Mouse (Mus musculus) Patski (cell line): ENCODE data around the gene Vmn1r20. TPM values are rescaled to one million over a fixed set of nuclear protein-coding genes. Genes with fewer than 3 reads are reported as not detected.
"Not testable (repeated sequence)": the region's sequence is repeated elsewhere in the genome, so short reads cannot be mapped to it uniquely, and the experiment has no call there.

Experiments used
- ATAC-seq: fragments of 100-300 bp; one replicate; pipeline ENCODE4 v1.8.0; 2021
- CTCF ChIA-PET: fragments of 350-600 bp; sonication (Branson Sonifier 250); formaldehyde crosslinking; loops from one replicate; lab custom pipeline; 2022; ENCODE audit warnings: inconsistent platforms; lab: Charles Lee
- POLR2A ChIA-PET: fragments of 350-600 bp; sonication (Branson Sonifier 250); formaldehyde crosslinking; loops from one replicate; lab custom pipeline; 2022; ENCODE audit warnings: antibody characterized with exemption, inconsistent platforms; lab: Charles Lee
- DNase-seq: peaks from one replicate; pipeline ENCODE4 v3.0.0-alpha.2; 2011; ENCODE audit warnings: low read depth, low spot score
- H3K27me3 ChIP-seq: fragments of 371-371 bp; one replicate; pipeline ENCODE4 v1.5.1; 2021
- CTCF ChIP-seq: fragments of 100-300 bp; IDR thresholded peaks from one replicate; pipeline ENCODE4 v1.5.1; 2021
- in situ Hi-C: fragments of 300-500 bp; cut with MboI; formaldehyde crosslinking; loops from 3 replicates; pipeline ENCODE4 v1.11.1; 2018; ENCODE audit warnings: low pct_unique_long_range_greater_than_20kb, mixed read lengths
- polyA plus RNA-seq: library from polyadenylated mRNA; unstranded; gene quantifications from one replicate; pipeline ENCODE4 v1.2.3, GENCODE M21; 2021

Vmn1r20 gene
- polyA plus RNA-seq: not detected

DNA sequence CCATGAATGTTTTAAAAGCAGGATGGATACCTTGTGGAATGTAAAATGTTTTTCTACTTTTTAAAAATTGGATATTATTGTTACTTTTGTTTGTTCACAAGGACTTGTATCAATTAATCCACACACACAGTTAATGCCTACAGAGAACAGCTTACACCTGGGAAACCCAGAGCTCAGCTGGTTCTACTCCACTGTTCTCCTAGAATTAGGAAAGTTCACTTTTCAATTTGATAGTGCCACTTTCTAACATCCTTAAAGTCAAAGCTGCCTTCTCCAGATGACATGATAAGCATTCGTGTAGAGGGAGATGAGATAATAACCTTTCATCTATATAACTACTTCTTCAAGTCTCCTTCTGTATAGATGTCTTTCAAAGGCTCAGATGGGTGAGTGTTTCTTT, at the start of gene Vmn1r20:
Vmn1r20 (plus strand) TSS at position 301 of the 400 bp plus-strand sequence.
- in situ Hi-C loops: loop anchor here (10.0 kb wide), 1 partner anchor 806 kb away; no protein-coding TSS in a partner anchor

DNA sequence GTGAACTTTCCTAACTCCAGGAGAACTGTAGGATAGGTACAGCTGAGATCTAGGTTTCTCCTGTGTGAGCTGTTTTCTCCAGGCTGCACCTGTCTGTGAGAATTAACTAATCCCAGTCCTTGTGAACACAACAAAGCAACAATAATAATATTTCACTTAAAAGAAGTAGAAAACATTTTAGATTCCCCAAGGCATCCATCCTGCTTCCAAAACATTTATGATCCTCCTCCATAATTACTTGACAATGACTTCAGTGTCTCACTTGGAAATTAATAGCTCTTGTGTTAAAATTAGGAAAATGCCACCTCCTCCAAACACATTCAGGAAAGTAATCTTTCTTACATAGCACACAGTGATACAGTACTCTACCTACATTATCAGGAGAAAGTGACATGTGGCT, 33.0 kb upstream of the Vmn1r20 start, which contains the start of gene Vmn1r18:
Vmn1r18 (minus strand) TSS at position 101 of the 400 bp plus-strand sequence.
- in situ Hi-C loops: no loop called here
- DNase-seq (no peak), ATAC-seq (no peak)
- POLR2A ChIA-PET: no interaction called here
- CTCF ChIA-PET: no interaction called here
- H3K27me3 ChIP-seq: peaks cover 10% of the 10 kb centered on the region
- TF ChIP-seq CTCF: no peak

More for the DNA sequence above, at the start of gene Vmn1r20:
- ATAC-seq (no peak), DNase-seq (no peak)
- ChIA-PET CTCF (no interaction called here), POLR2A (no interaction called here)
- peaks cover 4% of the 10 kb centered on the region for H3K27me3 ChIP-seq
- no peak for TF ChIP-seq CTCF

DNA sequence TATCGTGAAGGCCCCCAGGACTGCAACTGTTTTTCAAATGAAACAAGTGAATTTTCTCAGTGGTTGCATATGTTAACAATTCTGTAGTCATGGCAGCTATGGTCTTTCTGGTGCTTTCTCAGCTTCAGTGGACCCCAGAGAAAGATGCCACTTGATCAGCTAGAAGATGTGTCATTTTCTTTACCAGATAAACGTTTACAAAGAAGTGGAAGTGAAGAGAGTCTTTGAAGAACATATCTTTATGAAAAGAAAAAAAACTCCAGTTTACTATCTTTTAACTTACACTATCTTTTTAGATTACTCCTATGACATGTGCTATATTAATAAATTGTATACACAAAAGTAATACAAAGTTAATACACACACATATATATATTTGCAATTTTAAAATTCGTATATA, 25.2 kb upstream of the Vmn1r20 start, which contains the start of gene Vmn1r19:
Vmn1r19 (plus strand) TSS at position 301 of the 400 bp plus-strand sequence.
- DNase-seq, ATAC-seq, CTCF ChIA-PET, POLR2A ChIA-PET: not testable (repeated sequence)
- H3K27me3 ChIP-seq: peaks cover 12% of the 10 kb centered on the region
- in situ Hi-C loops: loop anchor here (5.0 kb wide), 1 partner anchor 854 kb away; no protein-coding TSS in a partner anchor

DNA sequence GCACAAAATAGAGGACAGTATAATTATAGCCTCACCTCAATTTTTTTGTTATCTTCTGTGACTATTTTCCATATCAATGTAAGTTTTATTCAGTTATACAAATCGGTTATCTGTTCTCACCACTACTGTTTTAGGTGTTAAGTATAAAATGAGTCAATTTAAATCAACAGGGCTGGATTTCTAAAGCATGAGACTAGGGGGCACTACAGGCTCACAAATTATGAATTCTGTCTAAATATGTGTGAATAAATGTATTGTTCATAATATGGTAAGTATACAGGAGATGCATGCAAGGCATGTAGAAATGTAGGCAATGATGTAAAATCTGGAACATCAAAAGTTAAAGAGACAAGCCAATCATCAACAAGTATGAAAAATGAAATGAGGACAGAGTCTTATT, 2.5 kb downstream of the Vmn1r20 start:
- no peak for TF ChIP-seq CTCF
- H3K27me3 ChIP-seq: no peaks in the 10 kb centered on the region
- DNase-seq: no peak
- POLR2A ChIA-PET: no interaction called here
- no peak for ATAC-seq
- in situ Hi-C loops: loop anchor here (10.0 kb wide), 1 partner anchor 144 kb away; no protein-coding TSS in a partner anchor
- CTCF ChIA-PET: no interaction called here

DNA sequence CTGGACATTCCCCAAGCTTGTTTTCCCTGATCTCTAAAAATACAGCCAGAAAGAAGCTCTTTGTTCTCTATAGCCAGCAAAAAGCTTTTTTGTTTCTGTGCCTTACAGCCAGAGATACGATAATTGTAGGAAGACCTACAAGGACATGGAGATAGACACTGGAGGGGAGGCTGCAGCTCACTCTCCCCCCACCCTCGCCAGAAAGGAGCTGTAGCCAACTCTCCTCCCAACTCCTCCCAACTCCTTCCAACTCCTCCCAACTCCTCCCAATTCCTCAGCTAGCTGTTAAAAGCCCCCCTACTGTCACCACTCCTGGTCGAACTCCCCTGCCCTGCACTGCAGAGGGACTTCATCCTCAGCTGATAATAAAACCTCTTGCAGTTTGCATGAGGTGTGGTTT, 39.4 kb downstream of the Vmn1r20 start:
- in situ Hi-C loops, ATAC-seq, POLR2A ChIA-PET, DNase-seq, CTCF ChIA-PET: not testable (repeated sequence)
- H3K27me3 ChIP-seq: peaks cover 14% of the 10 kb centered on the region

Other genes starting within 250 kb of the Vmn1r20 start
- not detected for gene Vmn1r13, start 225.6 kb upstream of the Vmn1r20 start, polyA plus RNA-seq
- not detected for gene Vmn1r14, start 197.2 kb upstream of the Vmn1r20 start, polyA plus RNA-seq
- gene Vmn1r15, start 171.0 kb upstream of the Vmn1r20 start, polyA plus RNA-seq: 0.05 TPM
- gene Vmn1r16, start 99.4 kb upstream of the Vmn1r20 start, polyA plus RNA-seq: 0.08 TPM
- not detected for gene Vmn1r17, start 65.2 kb upstream of the Vmn1r20 start, polyA plus RNA-seq
- gene Vmn1r18, start 33.1 kb upstream of the Vmn1r20 start, polyA plus RNA-seq: under 0.01 TPM
- gene Vmn1r19, start 25.1 kb upstream of the Vmn1r20 start, polyA plus RNA-seq: not detected
- 8.9 TPM for gene Ppm1k, start 106.5 kb downstream of the Vmn1r20 start, polyA plus RNA-seq
- gene Herc6, start 152.1 kb downstream of the Vmn1r20 start, polyA plus RNA-seq: 13.5 TPM